ENCODE assay signal across 14 mouse cellular contexts in genomic region chr7:68455451-68455850, GRCm38 (mm10).
"Had no signal": no experiment of that assay in that cellular context is flagged by ENCODE, and none has a peak within 500 bp of the region (broad histone marks: within the 10 kb centered on the region; RNA-seq: fewer than 3 reads in every experiment).

No protein-coding gene starts in this region.

- H3K36me3 ChIP-seq: midbrain, embryonic 10.5 days; midbrain, embryonic 13.5 days; midbrain, embryonic 15.5 days; neural tube, embryonic 12.5 days; stomach, embryonic 15.5 days had no signal

- H3K27me3 ChIP-seq: midbrain, embryonic 13.5 days; midbrain, embryonic 15.5 days; neural tube, embryonic 12.5 days; stomach, embryonic 15.5 days had no signal

- H3K4me3 ChIP-seq: midbrain, embryonic 10.5 days; midbrain, embryonic 13.5 days; midbrain, embryonic 15.5 days; neural tube, embryonic 12.5 days; stomach, embryonic 15.5 days had no signal

- H3K9me3 ChIP-seq: midbrain, embryonic 10.5 days; midbrain, embryonic 13.5 days; midbrain, embryonic 15.5 days; neural tube, embryonic 12.5 days; stomach, embryonic 15.5 days had no signal

- H3K27ac ChIP-seq: midbrain, embryonic 10.5 days; midbrain, embryonic 13.5 days; midbrain, embryonic 15.5 days; neural tube, embryonic 12.5 days; stomach, embryonic 15.5 days; stomach, postnatal 0 days had no signal

- DNase-seq: lung, adult 18-20 months; lung, embryonic 14.5 days; lung, postnatal 10 days; lung, postnatal 4 days; right cerebral cortex, postnatal 14 days; thymus, adult 2 months; thymus, postnatal 25 days; thymus, postnatal 4 days had no signal

- H3K4me1 ChIP-seq: midbrain, embryonic 10.5 days; midbrain, embryonic 13.5 days; midbrain, embryonic 15.5 days; stomach, embryonic 15.5 days had no signal
